Mouse (Mus musculus) spleen, adult 12 weeks (tissue): ENCODE data around the gene Galntl6.
"Not testable (repeated sequence)": the region's sequence is repeated elsewhere in the genome, so short reads cannot be mapped to it uniquely, and the experiment has no call there.

Experiments
- DNase-seq: peaks from one replicate; pipeline ENCODE4 v3.0.0; 2022; ENCODE audit warnings: low spot score

Galntl6 gene

DNA sequence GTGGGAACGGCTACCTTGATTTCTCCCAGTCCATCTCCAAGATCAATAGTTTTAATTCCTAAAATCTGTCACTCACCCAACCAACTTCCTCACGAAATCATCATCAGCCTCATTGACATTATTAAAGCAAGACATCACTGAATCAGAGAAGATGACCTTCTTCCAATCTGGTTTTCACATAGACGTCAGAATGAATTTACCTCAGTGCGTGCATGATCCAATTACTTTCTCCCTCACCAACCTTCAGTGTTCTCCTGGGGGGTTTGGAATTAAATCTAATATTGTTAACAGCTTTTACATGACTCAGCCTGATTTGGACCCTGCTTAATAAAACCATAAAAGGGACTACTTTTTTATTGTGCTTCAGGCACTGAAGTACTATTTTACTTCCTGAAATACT, 307.7 kb downstream of the Galntl6 start:
- no peak for DNase-seq

GRCm38 (mm10) chr8:58597834-58598233, 314.6 kb downstream of the Galntl6 start:
- no peak for DNase-seq

DNA sequence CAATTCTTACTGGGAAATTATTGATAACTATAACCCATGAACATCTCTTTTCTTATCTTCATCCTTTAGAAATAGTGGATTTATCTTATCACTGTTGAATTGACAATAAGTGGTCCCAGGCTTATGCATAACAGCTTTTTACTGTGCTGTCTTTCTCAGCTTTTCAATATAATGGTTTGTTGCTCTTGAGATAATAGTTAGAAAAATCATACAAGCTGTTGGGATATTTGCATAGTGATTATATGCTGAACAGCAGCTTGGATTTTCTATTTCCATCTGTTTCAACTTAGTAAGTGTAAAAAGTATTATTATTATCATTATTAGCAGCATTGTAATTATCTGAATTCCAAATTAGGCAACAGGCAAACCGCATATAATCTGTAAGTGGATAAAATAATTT, 337.1 kb downstream of the Galntl6 start:
- no peak for DNase-seq

GRCm38 (mm10) chr8:58568086-58568485, 344.4 kb downstream of the Galntl6 start:
- no peak for DNase-seq

DNA sequence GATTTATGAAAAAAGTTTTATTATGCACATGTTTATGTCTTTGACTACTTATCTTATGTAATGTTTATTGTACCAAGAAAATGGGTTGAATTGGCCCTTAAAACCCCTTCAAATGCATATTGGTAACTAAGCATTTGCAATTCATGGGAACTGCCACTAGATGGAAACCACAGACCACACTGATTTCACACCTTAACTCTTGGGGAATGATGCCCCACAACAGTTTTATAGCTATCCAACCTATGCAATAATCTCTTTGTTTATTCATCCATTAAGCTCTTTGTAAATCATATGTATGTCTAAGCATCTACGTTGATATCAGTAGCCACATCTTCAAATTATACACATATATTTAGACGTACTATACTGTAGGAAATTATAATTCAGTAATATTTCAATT, 346.3 kb downstream of the Galntl6 start:
- no peak for DNase-seq

- no peak for DNase-seq
Observed at GRCm38 (mm10) chr8:58535781-58536180, 376.7 kb downstream of the Galntl6 start.

DNA sequence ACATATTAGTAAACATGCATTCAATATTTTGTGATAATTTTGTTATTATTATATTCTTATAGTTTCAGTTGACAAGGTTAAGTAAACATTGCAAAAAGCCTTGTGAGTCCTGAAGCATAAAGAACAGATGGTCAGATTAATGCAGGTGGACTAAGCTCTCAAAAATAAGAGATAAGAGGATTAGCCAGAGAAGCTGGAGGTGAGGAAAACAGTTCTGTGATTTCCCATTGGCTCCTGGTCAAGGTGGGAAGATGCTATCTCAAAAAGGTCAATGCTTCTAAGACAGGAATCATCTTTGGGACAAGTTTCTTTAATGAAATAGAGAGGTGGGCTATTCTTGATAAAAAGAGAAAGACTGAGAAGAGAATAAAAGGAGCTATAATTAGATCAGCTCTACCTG, 377.8 kb downstream of the Galntl6 start:
- DNase-seq = no peak

- no peak for DNase-seq
Observed at GRCm38 (mm10) chr8:58523443-58523842, 389.0 kb downstream of the Galntl6 start.

DNA sequence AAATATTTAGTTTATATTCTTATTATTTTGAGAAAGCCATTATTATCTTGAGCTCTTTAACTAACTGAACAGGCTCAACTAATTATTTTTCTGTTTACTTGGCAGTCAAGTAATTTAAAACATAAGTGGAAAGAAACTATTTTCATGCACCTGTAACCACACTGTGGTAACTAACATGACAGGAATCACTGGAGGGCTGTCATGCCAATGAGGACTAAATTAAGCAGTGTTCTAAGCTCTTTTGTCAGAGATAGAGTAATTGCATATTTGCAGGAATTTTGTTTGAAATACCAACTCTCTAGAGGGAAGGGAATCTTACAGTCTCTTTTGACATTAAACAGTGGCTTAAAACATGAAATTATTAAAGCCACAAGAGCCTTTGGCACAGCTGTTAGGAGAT, 390.5 kb downstream of the Galntl6 start:
- DNase-seq = no peak

DNA sequence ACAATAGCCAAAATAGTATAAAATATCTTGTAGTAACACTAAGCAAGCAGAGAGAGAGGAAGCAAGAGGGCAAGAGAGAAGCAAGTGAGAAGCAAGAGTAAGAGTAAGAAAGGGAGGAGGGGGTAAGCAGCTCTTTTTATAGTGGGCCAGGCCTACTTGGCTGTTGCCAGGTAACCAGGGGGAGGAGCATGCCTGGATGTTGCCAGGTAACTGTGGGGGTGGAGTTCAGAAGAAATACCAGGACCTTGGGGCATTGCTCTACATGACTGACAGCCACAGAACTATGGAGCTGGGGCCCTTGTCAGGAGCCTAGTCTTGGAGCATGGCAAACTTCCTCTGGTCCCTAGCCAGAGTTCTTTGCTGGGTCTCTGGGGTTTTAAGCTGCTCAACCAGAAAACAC, 401.9 kb downstream of the Galntl6 start:
- no peak for DNase-seq

GRCm38 (mm10) chr8:58509051-58509450, 403.4 kb downstream of the Galntl6 start:
- DNase-seq = no peak

DNA sequence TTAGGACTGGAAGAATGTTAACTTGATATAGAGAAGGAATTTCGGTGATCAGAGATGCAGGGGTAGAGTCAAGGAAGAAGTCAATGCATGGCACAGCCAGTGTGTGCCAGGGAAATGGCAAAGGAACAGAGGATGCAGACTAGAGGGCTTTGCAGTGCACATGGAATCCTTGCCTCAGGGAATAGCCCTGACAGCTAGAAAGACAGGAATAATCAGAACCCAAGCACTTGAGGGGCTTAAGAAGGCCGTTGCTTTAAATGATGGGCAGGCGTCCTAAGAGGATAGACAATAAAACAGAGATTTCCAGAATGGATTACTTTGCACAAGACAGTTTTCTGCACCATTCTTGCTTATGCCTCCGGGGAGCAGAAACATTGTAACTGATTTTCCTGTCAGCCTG, 425.3 kb downstream of the Galntl6 start:
- DNase-seq = no peak

- not testable (repeated sequence) for DNase-seq
Observed at GRCm38 (mm10) chr8:58463342-58463741, 449.1 kb downstream of the Galntl6 start.

DNA sequence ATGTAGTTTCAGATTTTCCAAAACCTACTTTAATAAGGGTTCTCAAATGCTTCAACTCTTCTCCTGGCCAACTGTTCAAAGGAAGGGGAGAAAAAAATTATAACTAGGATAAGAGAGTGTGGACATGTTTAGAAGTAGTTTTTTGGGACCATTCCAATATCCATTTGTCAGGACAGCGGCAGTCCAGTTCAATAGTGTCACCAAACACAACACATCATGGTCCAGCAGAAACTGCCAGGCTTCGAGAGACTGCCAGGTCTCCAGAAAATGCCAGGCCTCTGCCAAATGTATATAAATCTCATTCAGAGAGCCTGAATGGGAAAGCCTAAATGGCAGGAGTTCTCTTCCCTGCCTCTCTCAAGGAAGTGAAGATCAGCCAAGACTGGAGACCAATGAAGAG, 469.7 kb downstream of the Galntl6 start:
- no peak for DNase-seq

DNA sequence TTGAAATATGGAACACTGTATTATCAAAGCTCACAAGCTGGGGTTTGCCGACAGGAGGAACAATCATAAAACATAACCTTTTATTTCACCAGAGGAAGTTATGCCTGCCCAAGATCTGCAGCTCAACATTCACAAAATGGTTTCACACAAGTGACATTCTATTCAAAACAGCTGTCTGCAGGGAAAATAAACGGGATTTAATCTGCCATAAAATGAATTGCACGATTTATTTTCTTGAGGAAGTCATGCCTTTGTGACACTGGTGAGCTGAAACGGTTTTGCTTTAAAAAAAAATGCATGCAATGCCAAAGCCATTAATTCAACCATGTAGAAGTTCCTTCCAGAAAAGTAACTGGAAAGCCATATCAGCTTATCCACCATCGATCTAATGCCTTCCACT, 494.0 kb downstream of the Galntl6 start:
- no peak for DNase-seq

GRCm38 (mm10) chr8:58417551-58417950, 494.9 kb downstream of the Galntl6 start:
- DNase-seq = no peak

GRCm38 (mm10) chr8:58396500-58396899, 515.9 kb downstream of the Galntl6 start:
- no peak for DNase-seq

DNA sequence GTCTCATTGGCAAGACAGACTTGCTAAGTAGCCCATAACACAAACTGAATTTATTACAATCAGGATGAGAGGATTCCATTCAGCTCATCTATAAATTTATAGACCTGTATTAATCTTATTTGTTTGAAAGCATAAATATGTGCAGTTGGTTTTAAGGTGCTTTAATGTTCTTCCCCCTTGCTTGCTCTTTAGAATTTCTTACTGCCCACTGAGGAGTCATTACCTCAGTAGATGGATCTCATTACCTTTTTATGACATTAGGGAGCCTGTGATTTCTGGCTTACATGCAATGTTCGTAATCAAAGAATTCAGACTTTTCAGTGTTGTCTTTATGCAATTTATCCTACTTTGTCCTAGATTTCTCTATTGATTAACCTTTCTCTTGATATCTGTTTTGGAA, 516.6 kb downstream of the Galntl6 start:
- DNase-seq = no peak

- DNase-seq = no peak
Observed at GRCm38 (mm10) chr8:58372389-58372788, 540.1 kb downstream of the Galntl6 start.

- no peak for DNase-seq
Observed at GRCm38 (mm10) chr8:58371979-58372378, 540.5 kb downstream of the Galntl6 start.

- no peak for DNase-seq
Observed at GRCm38 (mm10) chr8:58331151-58331550, 581.3 kb downstream of the Galntl6 start.

GRCm38 (mm10) chr8:58313482-58313881, 599.0 kb downstream of the Galntl6 start:
- no peak for DNase-seq

DNA sequence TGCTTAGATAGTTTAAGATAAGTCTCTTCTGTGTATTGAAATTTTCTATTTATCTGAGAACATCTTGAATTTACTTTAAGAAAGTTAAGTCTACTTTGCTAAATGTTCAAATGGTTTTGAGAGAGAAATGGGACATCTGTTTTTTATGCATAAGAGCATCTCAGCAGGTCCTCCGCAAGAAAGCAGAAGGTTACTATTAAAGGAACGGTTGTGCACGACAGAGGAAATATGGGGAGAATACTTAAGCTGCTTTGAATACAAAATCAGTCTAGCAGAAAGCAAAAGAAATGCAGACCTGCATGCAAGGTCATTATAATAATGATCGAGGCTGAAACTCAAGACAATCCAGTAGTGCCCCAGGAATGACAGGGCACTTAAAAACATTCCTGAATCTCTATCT, 621.0 kb downstream of the Galntl6 start:
- DNase-seq = no peak

DNA sequence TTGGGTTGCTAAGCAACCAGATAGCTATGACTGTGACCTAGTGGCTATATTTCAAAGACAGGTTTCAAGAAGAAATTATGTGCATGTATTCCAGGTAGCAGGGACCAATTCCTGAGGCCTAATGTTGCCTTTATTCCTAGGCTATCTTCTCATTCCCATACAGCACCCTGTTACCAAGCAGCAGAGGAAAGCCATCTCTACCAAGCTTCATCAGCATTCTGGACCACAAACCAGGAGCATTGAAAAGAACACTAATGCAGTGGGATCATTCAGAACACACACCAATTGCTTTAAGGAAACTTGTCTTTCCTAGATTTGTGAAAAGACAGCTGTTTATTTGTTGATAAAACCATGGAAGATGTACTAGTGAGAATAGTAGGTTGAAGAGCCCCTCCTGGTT, 622.4 kb downstream of the Galntl6 start:
- DNase-seq = no peak

- DNase-seq = no peak
Observed at GRCm38 (mm10) chr8:58265485-58265884, 647.0 kb downstream of the Galntl6 start.
